Mouse (Mus musculus): ENCODE data around the gene Fam24b.

GRCm38 (mm10) chr7:131303340-131303739 lies 26.0 kb downstream of the Fam24b start:
- no peak for TF ChIP-seq POLR2A (IDR thresholded peaks at IDR 0.05; ENCODE audit: borderline replicate concordance, extremely low read depth, insufficient read depth, insufficient read length, poor library complexity, severe bottlenecking)
- no peak for TF ChIP-seq CTCF (IDR thresholded peaks at IDR 0.05; ENCODE audit: borderline replicate concordance, extremely low read depth, insufficient read depth, insufficient read length)
